Mouse (Mus musculus): ENCODE data around the gene Bicdl1. TPM values are rescaled to one million over a fixed set of nuclear protein-coding genes. Genes with fewer than 3 reads are reported as not detected.

Gene Bicdl1
- polyA plus RNA-seq, 1 experiment from 2014 or later = 47.1 TPM

DNA sequence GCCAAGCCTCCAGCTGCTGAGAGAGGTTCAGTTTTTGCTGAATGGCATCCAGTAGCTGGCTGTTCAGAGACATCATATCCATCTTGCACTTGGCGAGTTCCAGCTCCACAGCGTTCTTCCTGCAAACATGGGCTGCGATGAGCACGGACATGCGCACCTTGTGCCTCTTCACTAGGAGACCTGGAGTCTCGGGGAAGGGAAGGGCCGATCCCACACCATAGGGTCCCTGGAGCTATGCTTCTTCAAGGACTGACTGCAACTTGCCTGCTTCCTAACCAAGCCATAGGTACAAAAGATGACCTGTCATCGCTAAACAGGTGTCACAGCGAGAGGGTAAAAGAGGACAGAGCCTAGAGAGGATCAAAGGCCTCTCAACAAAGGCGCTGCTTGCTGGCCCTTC lies 79.6 kb downstream of the Bicdl1 start:
- Histone ChIP-seq H3K4me1 (ENCODE audit: control insufficient read depth, insufficient read depth, low read depth, low read length) (peaks cover 9% of the 10 kb centered on the region), H3K27me3 (replicated peaks; ENCODE audit: control insufficient read depth, insufficient read depth, low read length) (no peaks in the 10 kb centered on the region), H3K9me3 (ENCODE audit: control insufficient read depth, low read length) (no peaks in the 10 kb centered on the region), H3K9ac (ENCODE audit: low read depth, low read length) (no peak overlapping the region; the same call in 1 of the 2 replicates), H3K4me2 (ENCODE audit: low read length) (peak overlapping the region; percentile 73; the same call in 1 of the 2 replicates), H3K27ac (ENCODE audit: low read depth, low read length) (peak overlapping the region; percentile 88), H3K4me3 (ENCODE audit: low read length) (no peak overlapping the region), H3K36me3 (ENCODE audit: control insufficient read depth, insufficient read depth, low read length) (peaks cover 12% of the 10 kb centered on the region)
- 90% methylated on average over 10 of the region's 10 CpGs for WGBS
- no peak for ATAC-seq

DNA sequence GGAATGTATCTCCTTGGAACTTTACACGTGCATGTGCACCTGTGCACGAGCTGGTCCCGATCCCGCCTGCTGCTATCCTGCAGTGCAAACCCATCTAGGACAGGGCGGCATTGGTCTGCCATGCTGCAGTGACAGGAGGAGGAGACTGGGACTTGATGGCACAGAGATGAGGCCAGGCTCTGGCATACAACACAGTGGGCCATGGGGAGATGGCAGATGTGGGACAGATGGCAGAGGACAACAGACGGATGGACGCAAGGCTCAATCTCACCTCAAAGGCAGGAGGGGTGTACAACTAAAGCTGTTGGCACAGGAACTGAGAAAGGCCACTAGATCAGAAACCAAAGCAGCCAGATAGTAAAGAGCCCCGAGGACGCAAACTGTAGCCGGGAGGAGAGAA lies 80.5 kb downstream of the Bicdl1 start:
- Histone ChIP-seq H3K9me3 (ENCODE audit: control insufficient read depth, low read length) (no peaks in the 10 kb centered on the region), H3K4me1 (ENCODE audit: control insufficient read depth, insufficient read depth, low read depth, low read length) (peaks cover 9% of the 10 kb centered on the region), H3K27ac (ENCODE audit: low read depth, low read length) (no peak overlapping the region), H3K4me3 (ENCODE audit: low read length) (no peak overlapping the region), H3K36me3 (ENCODE audit: control insufficient read depth, insufficient read depth, low read length) (peaks cover 18% of the 10 kb centered on the region), H3K4me2 (ENCODE audit: low read length) (no peak overlapping the region), H3K27me3 (replicated peaks; ENCODE audit: control insufficient read depth, insufficient read depth, low read length) (no peaks in the 10 kb centered on the region), H3K9ac (ENCODE audit: low read depth, low read length) (no peak overlapping the region)
- WGBS = 85% methylated on average over 10 of the region's 10 CpGs
- ATAC-seq = no peak

DNA sequence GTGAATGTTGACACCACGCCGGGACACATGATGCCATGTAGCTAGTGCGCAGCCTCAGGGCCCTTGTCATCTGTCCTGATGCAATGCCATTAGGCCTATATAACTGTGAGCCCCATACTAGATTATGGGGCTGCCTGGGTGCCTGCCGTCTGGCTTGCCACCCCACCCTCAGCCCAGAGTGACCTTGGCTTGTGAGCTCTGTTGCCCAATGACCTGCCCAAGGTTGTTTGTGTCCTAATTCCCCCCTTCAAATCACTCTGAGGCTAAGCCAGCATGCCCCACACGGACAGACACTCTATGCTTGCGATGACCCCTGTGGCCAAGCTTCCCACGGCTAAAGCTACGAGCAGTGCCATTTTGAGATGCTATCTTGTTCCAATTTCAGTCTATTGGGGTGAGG lies 81.7 kb downstream of the Bicdl1 start:
- Histone ChIP-seq H3K9me3 (ENCODE audit: control insufficient read depth, low read length) (no peaks in the 10 kb centered on the region), H3K36me3 (ENCODE audit: control insufficient read depth, insufficient read depth, low read length) (peaks cover 22% of the 10 kb centered on the region), H3K27me3 (replicated peaks; ENCODE audit: control insufficient read depth, insufficient read depth, low read length) (no peaks in the 10 kb centered on the region), H3K4me2 (ENCODE audit: low read length) (no peak overlapping the region), H3K27ac (ENCODE audit: low read depth, low read length) (no peak overlapping the region), H3K4me3 (ENCODE audit: low read length) (no peak overlapping the region), H3K4me1 (ENCODE audit: control insufficient read depth, insufficient read depth, low read depth, low read length) (peaks cover 9% of the 10 kb centered on the region), H3K9ac (ENCODE audit: low read depth, low read length) (no peak overlapping the region)
- 91% methylated on average over 8 of the region's 8 CpGs for WGBS
- no peak for ATAC-seq

DNA sequence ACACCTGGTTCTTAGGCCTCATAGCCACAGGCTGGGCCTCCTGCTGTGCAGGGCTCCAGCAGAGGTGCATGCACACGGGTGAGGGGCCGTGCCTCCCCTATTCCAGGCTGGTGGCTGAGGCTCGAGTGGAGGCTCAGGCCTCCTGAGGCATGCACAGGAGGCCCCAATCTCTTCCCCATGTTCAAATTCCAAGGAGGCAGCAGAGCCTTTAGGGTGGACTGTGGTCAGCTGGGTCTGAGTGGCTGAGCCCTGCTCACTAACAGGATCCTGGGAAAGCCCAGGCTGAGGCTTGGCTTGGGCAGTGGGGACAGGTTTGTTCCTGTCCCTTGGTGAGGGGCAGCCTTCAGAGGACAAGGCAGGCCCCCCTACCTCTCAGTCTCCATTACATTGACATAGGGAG lies 82.5 kb downstream of the Bicdl1 start:
- 0 out of 2 replicates have a peak overlapping the region, but pooled peaks have one; percentile 1 for H3K9ac ChIP-seq (ENCODE audit: low read depth, low read length)
- no peak overlapping the region for H3K4me2 ChIP-seq (ENCODE audit: low read length)
- no peaks in the 10 kb centered on the region for H3K27me3 ChIP-seq (replicated peaks; ENCODE audit: control insufficient read depth, insufficient read depth, low read length)
- H3K9me3 ChIP-seq (ENCODE audit: control insufficient read depth, low read length) = no peaks in the 10 kb centered on the region
- H3K4me3 ChIP-seq (ENCODE audit: low read length) = no peak overlapping the region
- no peak for ATAC-seq
- H3K36me3 ChIP-seq (ENCODE audit: control insufficient read depth, insufficient read depth, low read length) = peaks cover 25% of the 10 kb centered on the region
- H3K4me1 ChIP-seq (ENCODE audit: control insufficient read depth, insufficient read depth, low read depth, low read length) = peaks cover 9% of the 10 kb centered on the region
- 55% methylated on average over 3 of the region's 3 CpGs for WGBS
- H3K27ac ChIP-seq (ENCODE audit: low read depth, low read length) = no peak overlapping the region

DNA sequence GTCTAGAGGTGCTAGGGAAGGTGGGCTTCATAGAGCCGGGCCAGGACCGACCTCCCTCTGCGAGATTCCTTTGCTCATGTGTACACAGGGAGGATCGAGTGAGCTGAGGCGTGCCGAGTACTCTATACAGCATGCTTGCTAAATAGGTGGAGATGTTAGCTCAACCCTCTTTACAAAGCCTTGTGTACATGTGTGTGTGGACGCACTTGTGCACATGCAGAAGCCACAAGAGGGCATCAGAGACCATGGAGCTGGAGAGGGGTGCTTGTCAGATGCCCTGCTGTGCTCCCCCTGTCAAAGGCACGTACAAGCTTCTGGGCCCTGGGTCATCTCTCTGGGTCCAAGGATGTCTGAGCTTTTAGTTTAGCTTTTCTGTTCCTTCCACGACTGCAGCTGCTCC lies 87.2 kb downstream of the Bicdl1 start:
- WGBS = 84% methylated on average over 9 of the region's 9 CpGs

DNA sequence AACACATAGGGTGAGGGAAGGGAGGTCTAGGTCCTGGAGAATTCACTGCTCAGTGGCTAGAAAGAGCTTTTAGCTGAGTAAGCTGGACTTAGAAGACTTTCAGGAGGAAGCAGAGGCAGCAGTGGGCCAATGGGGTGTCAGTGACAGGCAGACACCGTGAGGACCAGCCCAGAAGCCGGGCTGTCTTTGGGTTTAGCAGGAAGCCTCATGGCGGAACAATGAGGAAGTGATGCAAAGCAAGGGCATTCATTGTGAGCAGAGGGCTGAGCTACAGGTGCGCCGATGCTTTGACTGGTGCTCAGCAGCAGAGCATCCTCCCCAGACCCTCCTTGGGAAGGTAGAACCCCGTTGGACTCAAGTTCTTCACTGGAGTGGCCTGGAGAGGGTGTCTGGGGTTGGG lies 95.9 kb downstream of the Bicdl1 start:
- Histone ChIP-seq H3K9ac (ENCODE audit: low read depth, low read length) (no peak overlapping the region), H3K4me1 (ENCODE audit: control insufficient read depth, insufficient read depth, low read depth, low read length) (peaks cover 25% of the 10 kb centered on the region), H3K4me2 (ENCODE audit: low read length) (no peak overlapping the region), H3K9me3 (ENCODE audit: control insufficient read depth, low read length) (no peaks in the 10 kb centered on the region), H3K4me3 (ENCODE audit: low read length) (no peak overlapping the region), H3K27ac (ENCODE audit: low read depth, low read length) (no peak overlapping the region), H3K27me3 (replicated peaks; ENCODE audit: control insufficient read depth, insufficient read depth, low read length) (no peaks in the 10 kb centered on the region), H3K36me3 (ENCODE audit: control insufficient read depth, insufficient read depth, low read length) (peaks cover 8% of the 10 kb centered on the region)
- no peak for ATAC-seq
- WGBS = 66% methylated on average over 6 of the region's 6 CpGs

More for the DNA sequence above, 87.2 kb downstream of the Bicdl1 start:
- H3K27me3 ChIP-seq (replicated peaks; ENCODE audit: control insufficient read depth, insufficient read depth, low read length) = no peaks in the 10 kb centered on the region
- H3K36me3 ChIP-seq (ENCODE audit: control insufficient read depth, insufficient read depth, low read length) = peaks cover 41% of the 10 kb centered on the region
- ATAC-seq = peak; percentile 38; the same call in 1 of the 2 replicates
- H3K4me2 ChIP-seq (ENCODE audit: low read length) = no peak overlapping the region
- no peak overlapping the region for H3K9ac ChIP-seq (ENCODE audit: low read depth, low read length)
- H3K4me3 ChIP-seq (ENCODE audit: low read length) = no peak overlapping the region
- H3K9me3 ChIP-seq (ENCODE audit: control insufficient read depth, low read length) = no peaks in the 10 kb centered on the region
- no peak overlapping the region for H3K27ac ChIP-seq (ENCODE audit: low read depth, low read length)
- H3K4me1 ChIP-seq (ENCODE audit: control insufficient read depth, insufficient read depth, low read depth, low read length) = no peaks in the 10 kb centered on the region

DNA sequence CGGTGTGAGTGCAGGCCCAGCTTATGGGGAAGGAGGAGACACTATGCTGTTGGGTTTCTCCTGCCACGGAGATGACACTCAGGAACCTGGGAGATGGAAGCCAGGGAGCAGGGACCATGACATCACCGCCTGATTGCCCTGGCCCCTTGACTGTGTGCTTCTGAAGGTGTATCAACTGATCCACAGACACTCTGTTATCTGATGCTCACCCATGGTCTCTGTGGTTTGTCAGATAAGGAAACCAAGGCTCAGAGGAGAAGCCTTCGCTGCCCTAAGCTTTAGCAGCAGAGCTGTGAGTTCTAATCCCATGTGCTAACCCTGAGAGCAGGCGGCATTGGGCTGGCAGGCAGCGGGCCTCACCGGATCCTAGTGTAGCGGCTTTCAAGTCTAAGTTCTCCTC lies 97.4 kb downstream of the Bicdl1 start:
- Histone ChIP-seq H3K4me2 (ENCODE audit: low read length) (no peak overlapping the region), H3K9me3 (ENCODE audit: control insufficient read depth, low read length) (no peaks in the 10 kb centered on the region), H3K36me3 (ENCODE audit: control insufficient read depth, insufficient read depth, low read length) (peaks cover 5% of the 10 kb centered on the region; the same call in 1 of the 2 replicates), H3K27me3 (replicated peaks; ENCODE audit: control insufficient read depth, insufficient read depth, low read length) (no peaks in the 10 kb centered on the region), H3K4me1 (ENCODE audit: control insufficient read depth, insufficient read depth, low read depth, low read length) (peaks cover 25% of the 10 kb centered on the region), H3K9ac (ENCODE audit: low read depth, low read length) (no peak overlapping the region), H3K4me3 (ENCODE audit: low read length) (no peak overlapping the region), H3K27ac (ENCODE audit: low read depth, low read length) (no peak overlapping the region)
- WGBS = 88% methylated on average over 8 of the region's 8 CpGs
- no peak for ATAC-seq

DNA sequence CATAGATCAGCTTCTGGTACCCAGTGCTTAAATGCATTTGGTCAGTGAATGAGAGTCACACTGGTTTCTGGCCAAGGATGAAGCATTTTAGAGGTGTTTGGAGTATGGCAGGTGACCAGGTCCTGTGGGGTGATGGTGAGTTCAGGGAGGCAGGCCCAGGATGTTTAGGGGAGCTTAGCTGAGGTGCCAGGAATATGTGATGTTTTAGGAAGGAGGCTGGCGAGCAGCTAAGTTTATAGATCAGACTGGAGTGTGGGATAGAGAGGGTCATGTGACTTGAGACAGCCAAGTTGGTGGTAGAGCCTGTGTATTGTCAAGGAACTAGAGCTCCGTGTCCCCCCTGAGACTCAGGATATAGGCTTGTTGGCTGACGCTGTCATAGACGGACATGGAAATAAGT lies 98.4 kb downstream of the Bicdl1 start:
- Histone ChIP-seq H3K4me3 (ENCODE audit: low read length) (peak overlapping the region; percentile 93), H3K27me3 (replicated peaks; ENCODE audit: control insufficient read depth, insufficient read depth, low read length) (no peaks in the 10 kb centered on the region), H3K4me2 (ENCODE audit: low read length) (peak overlapping the region; percentile 82), H3K4me1 (ENCODE audit: control insufficient read depth, insufficient read depth, low read depth, low read length) (peaks cover 25% of the 10 kb centered on the region), H3K9me3 (ENCODE audit: control insufficient read depth, low read length) (no peaks in the 10 kb centered on the region), H3K9ac (ENCODE audit: low read depth, low read length) (peak overlapping the region; percentile 91; the same call in 1 of the 2 replicates), H3K27ac (ENCODE audit: low read depth, low read length) (no peak overlapping the region), H3K36me3 (ENCODE audit: control insufficient read depth, insufficient read depth, low read length) (no peaks in the 10 kb centered on the region)
- no peak for ATAC-seq
- 48% methylated on average over 4 of the region's 4 CpGs for WGBS

DNA sequence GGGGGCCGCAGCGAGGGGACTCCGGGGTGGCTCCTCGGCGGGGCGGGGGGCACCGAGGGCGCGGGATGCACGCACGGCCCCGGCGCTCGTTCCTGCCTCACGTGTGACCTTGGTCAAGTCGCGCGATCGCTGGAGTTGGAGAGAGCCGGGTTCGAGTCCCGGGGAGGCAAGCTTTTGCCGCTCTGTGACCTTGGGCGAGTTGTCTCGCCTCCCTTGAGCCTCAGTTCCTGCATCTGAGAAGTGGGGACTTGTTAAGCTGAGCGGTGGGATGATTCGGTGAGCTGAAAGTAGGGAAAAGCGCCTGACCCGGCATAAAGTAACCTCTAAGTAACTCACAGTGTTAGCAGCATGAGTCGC lies 99.1 kb downstream of the Bicdl1 start:
- Histone ChIP-seq H3K36me3 (ENCODE audit: control insufficient read depth, insufficient read depth, low read length) (no peaks in the 10 kb centered on the region), H3K27ac (ENCODE audit: low read depth, low read length) (peak overlapping the region; percentile 92), H3K27me3 (replicated peaks; ENCODE audit: control insufficient read depth, insufficient read depth, low read length) (no peaks in the 10 kb centered on the region), H3K4me1 (ENCODE audit: control insufficient read depth, insufficient read depth, low read depth, low read length) (peaks cover 25% of the 10 kb centered on the region), H3K4me3 (ENCODE audit: low read length) (peak overlapping the region; percentile 93), H3K9me3 (ENCODE audit: control insufficient read depth, low read length) (no peaks in the 10 kb centered on the region), H3K9ac (ENCODE audit: low read depth, low read length) (peak overlapping the region; percentile 91), H3K4me2 (ENCODE audit: low read length) (peak overlapping the region; percentile 82)
- 2% methylated on average over 27 of the region's 30 CpGs for WGBS
- ATAC-seq = no peak
